Mouse (Mus musculus): ENCODE data around the gene Abat. TPM values are rescaled to one million over a fixed set of nuclear protein-coding genes. Genes with fewer than 3 reads are reported as not detected.

The Abat gene
- total RNA-seq (2014; fragmentation: Nextera tagmentation) (not detected in 2 replicates), total RNA-seq (2017) (not detected in 2 replicates)

GRCm38 (mm10) chr16:8513236-8513906, at the start of gene Abat:
TSS of gene Abat (plus strand) at chr16:8513429.
- ATAC-seq (replicated peaks; ENCODE audit: poor library complexity, severe bottlenecking): peak; percentile 95

DNA sequence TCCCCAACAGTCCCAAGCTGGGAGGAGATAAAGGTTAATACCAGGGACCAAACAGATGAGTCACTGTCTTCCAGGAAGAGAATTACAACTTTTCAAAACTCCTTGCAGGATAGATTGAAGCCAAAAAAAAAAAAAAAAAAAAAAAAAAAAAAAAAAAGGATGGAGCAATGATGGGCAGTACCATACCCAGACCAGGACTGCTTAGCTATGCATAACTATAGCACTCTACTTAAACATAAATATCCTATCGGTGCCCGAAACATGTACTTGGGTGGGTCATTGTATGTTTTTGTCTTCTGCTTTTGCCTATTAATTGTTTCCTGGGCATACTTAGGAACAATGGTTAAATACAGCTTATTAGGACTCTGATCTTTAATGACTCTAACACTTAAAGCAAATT, 43.1 kb upstream of the Abat start:
- ATAC-seq (replicated peaks; ENCODE audit: poor library complexity, severe bottlenecking): no peak

DNA sequence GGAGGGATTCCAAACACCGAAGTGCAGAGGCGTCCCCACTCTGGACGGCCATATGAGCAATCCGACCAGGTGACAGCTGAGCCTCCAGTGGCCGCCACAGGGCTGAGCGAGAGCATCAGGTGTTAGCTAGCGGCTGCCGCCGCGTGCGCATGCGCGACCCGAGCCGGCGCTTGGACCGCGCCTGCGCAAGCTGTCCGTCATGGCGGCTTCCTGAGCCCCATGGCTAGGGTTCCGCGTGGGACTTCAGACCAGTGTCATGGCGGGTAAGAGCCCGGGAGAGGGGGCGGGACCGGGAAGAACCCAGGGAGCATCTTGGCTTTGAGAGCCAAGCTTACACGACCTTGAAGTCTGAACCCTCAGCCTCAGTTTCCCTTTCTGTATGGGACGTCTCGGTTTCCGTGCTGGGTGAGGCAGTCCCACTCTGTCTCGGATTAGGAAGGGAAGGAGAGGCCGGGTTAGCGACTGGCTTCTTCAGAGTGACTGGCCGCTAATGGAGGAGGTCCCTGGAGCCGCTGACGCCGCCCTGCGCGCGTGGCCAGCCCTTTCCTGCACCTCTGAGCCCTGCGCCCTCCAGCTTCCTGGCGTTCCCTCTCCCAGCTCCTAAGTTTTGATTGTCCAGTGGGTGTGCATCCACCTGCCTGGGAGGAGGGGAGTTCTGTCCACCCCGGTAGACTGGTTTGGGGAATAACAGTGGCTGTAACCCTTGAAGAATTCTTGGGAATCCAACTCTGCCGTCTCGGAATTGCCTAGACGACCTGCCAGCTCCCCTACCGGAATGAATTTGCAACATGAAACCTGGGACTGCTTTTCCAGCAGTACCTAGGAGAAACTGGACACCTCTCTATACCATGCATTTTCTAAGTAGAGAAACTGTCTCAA, 42.4 kb upstream of the Abat start, which contains the start of gene Mettl22:
Gene Mettl22, plus strand, starts transcription at position 186 of the 879 bp plus-strand sequence.
- ATAC-seq (replicated peaks; ENCODE audit: poor library complexity, severe bottlenecking): peak; percentile 89

- no peak for ATAC-seq (replicated peaks; ENCODE audit: poor library complexity, severe bottlenecking)
Observed at GRCm38 (mm10) chr16:8487396-8488005, 25.7 kb upstream of the Abat start.

GRCm38 (mm10) chr16:8489340-8489739, 23.9 kb upstream of the Abat start:
- ATAC-seq (replicated peaks; ENCODE audit: poor library complexity, severe bottlenecking): no peak

GRCm38 (mm10) chr16:8491743-8492490, 21.3 kb upstream of the Abat start:
- no peak for ATAC-seq (replicated peaks; ENCODE audit: poor library complexity, severe bottlenecking)

GRCm38 (mm10) chr16:8494268-8494667, 19.0 kb upstream of the Abat start:
- ATAC-seq (replicated peaks; ENCODE audit: poor library complexity, severe bottlenecking): peak; percentile 93

- ATAC-seq (replicated peaks; ENCODE audit: poor library complexity, severe bottlenecking): no peak
Observed at GRCm38 (mm10) chr16:8496967-8497366, 16.3 kb upstream of the Abat start.

- ATAC-seq (replicated peaks; ENCODE audit: poor library complexity, severe bottlenecking): no peak
Observed at GRCm38 (mm10) chr16:8504271-8504670, 9.0 kb upstream of the Abat start.

DNA sequence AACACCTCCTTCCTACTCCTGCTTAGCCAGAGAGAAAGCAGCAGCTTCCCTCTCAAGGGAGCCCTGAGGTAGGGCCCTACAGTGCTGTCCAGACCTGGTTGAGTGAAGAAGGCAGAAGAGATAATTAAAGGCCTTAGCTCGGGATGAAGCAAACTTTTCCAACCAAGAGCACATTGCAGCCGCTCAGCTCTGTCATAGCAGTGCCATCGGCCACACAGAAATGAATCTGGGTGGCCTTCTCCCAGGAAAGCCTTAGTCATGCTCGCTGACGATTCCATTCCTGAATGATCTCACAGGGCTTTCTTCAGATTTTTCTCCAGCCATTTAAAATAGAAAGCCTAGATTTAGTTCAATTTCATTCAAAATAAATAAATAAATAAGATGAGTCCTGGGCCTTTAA, 3.3 kb upstream of the Abat start:
- ATAC-seq (replicated peaks; ENCODE audit: poor library complexity, severe bottlenecking): no peak

- ATAC-seq (replicated peaks; ENCODE audit: poor library complexity, severe bottlenecking): 0 out of 2 replicates have a peak, but pooled peaks have one; percentile 6
Observed at GRCm38 (mm10) chr16:8512830-8513229, 399 bp upstream of the Abat start.

DNA sequence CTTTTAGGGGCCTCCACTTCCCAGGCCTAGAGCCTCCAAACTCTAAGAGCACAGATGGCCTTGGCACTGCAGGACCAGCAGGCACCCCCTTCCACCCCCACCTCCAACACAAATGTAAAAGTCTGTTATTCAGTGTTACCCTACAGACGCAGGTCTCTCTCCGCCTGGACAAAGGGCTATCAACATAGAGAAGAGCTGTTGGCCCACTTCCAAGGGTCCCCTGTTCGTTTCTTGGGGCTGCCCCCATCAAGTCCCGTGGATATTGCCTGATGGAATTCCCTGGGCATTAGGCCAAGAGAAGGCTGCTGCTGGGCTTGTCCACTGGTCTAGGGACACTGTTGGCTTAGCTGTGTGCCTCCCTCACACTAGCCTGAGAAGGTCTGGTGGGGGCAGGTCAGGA, 951 bp downstream of the Abat start:
- ATAC-seq (replicated peaks; ENCODE audit: poor library complexity, severe bottlenecking): no peak

DNA sequence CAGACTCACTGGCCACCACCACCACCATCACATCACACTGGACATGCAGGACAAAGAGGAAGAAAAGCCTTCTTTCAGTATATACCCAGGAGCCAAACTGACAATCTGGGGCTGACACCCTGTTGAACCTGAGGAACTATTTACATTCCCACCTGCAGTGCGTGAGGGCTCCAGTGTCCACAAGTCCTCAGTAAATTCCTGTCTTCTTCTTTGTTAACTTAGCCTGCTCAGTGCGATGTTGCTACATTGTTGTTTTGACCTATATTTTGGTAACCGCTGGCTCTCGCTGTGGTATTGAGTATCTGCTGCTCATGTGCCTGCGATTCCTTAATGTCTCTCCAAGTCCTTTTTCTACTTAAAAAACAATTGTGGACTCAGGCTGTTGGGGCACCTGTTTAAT, 7.3 kb downstream of the Abat start:
- ATAC-seq (replicated peaks; ENCODE audit: poor library complexity, severe bottlenecking): no peak

DNA sequence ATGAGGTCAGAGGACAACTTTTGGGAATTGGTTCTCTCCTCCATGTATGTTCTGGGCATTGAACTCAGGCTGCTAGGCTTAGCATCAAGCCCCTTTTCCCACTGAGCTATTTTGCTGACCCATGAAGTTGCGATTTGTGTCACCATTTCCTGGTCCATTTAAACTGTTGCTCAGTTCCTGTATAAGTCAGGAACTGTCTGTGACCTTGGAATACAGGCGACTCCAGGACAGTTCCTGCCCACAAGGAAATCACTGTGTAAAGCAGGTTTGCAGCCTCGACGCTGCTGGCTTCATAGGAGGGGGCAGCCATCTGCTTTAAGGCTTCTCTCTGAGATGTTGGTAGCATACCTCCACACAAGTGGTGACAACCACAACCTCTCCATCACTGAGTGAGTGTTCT, 8.1 kb downstream of the Abat start:
- ATAC-seq (replicated peaks; ENCODE audit: poor library complexity, severe bottlenecking): no peak

GRCm38 (mm10) chr16:8523480-8524144, 10.4 kb downstream of the Abat start:
- no peak for ATAC-seq (replicated peaks; ENCODE audit: poor library complexity, severe bottlenecking)

DNA sequence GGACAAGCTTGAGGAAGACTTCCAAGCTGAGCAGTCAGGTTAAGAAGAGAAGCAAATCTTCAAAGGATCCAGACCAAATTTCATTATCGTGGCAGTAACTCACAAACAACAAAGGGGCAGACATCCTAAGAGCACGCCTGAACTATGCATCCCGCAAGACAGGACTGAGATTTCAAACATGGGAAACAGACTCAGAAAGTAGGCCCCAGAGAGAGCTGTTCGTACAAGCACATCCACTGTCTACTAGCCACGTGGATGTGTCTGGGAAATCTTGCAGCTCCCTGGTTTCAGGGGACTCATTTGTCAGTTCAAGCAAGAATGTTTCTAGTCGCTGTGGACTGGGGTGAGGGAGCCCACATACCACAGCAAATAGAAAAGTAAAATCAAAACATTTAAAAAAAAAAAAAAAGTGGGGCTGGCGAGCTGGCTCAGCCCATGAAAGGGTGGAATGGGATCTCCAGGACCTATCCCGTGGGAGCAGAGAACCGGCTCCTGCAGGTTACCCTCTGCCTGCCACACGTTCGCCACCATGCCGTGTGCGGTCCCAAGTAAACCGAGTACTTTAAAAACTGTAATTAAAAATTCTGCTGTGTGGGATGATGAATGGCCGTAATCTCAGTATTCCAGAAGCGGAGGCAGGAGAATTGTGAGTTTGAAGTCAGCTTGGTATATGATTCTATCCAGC, 11.1 kb downstream of the Abat start:
- ATAC-seq (replicated peaks; ENCODE audit: poor library complexity, severe bottlenecking): no peak

- ATAC-seq (replicated peaks; ENCODE audit: poor library complexity, severe bottlenecking): no peak
Observed at GRCm38 (mm10) chr16:8525293-8525692, 12.1 kb downstream of the Abat start.

GRCm38 (mm10) chr16:8525877-8526276, 12.6 kb downstream of the Abat start:
- ATAC-seq (replicated peaks; ENCODE audit: poor library complexity, severe bottlenecking): no peak

- no peak for ATAC-seq (replicated peaks; ENCODE audit: poor library complexity, severe bottlenecking)
Observed at GRCm38 (mm10) chr16:8529389-8529788, 16.2 kb downstream of the Abat start.

Measured in granulocyte monocyte progenitor cell, adult 5-6 weeks (primary cell).